Mouse (Mus musculus) urinary bladder, postnatal 14 days (tissue): Measurements from ENCODE around the gene Tab2.
A peak's percentile ranks its signal among the peaks of the same experiment; 100 is the strongest.

Experiments
- DNase-seq: peaks from one replicate; pipeline ENCODE4 v3.0.0; 2021; ENCODE audit warnings: low spot score

The Tab2 gene

GRCm38 (mm10) chr10:7956228-7957001 is at the start of gene Tab2:
TSS of gene Tab2 (minus strand) at chr10:7956230.
- DNase-seq, result peak; percentile 92

GRCm38 (mm10) chr10:7992258-7992919 is 36.4 kb upstream of the Tab2 start:
- DNase-seq, result no peak

GRCm38 (mm10) chr10:7991596-7991995 is 35.6 kb upstream of the Tab2 start:
- no peak for DNase-seq

GRCm38 (mm10) chr10:7987521-7987920 is 31.5 kb upstream of the Tab2 start:
- DNase-seq, result no peak

- DNase-seq, result no peak
Observed at GRCm38 (mm10) chr10:7976462-7976861, 20.4 kb upstream of the Tab2 start.

- DNase-seq, result no peak
Observed at GRCm38 (mm10) chr10:7968747-7969280, 12.8 kb upstream of the Tab2 start.

- no peak for DNase-seq
Observed at GRCm38 (mm10) chr10:7967096-7967495, 11.1 kb upstream of the Tab2 start.

GRCm38 (mm10) chr10:7959073-7959472 is 3.0 kb upstream of the Tab2 start:
- DNase-seq, result no peak

GRCm38 (mm10) chr10:7955634-7956121 is 352 bp downstream of the Tab2 start:
- peak; percentile 43 for DNase-seq

GRCm38 (mm10) chr10:7954989-7955633 is 919 bp downstream of the Tab2 start:
- DNase-seq, result peak; percentile 33

- DNase-seq, result no peak
Observed at GRCm38 (mm10) chr10:7954627-7954988, 1.4 kb downstream of the Tab2 start.

- DNase-seq, result no peak
Observed at GRCm38 (mm10) chr10:7943006-7943405, 13.0 kb downstream of the Tab2 start.

- DNase-seq, result no peak
Observed at GRCm38 (mm10) chr10:7936556-7937192, 19.4 kb downstream of the Tab2 start.

- DNase-seq, result no peak
Observed at GRCm38 (mm10) chr10:7932958-7933357, 23.1 kb downstream of the Tab2 start.

- no peak for DNase-seq
Observed at GRCm38 (mm10) chr10:7928996-7929395, 27.0 kb downstream of the Tab2 start.

GRCm38 (mm10) chr10:7925481-7925880 is 30.5 kb downstream of the Tab2 start:
- DNase-seq, result no peak

- DNase-seq, result no peak
Observed at GRCm38 (mm10) chr10:7923433-7923832, 32.6 kb downstream of the Tab2 start.

- no peak for DNase-seq
Observed at GRCm38 (mm10) chr10:7911268-7911667, 44.8 kb downstream of the Tab2 start.

- DNase-seq, result no peak
Observed at GRCm38 (mm10) chr10:7907151-7907550, 48.9 kb downstream of the Tab2 start.

- no peak for DNase-seq
Observed at GRCm38 (mm10) chr10:7904157-7904556, 51.9 kb downstream of the Tab2 start.

GRCm38 (mm10) chr10:7900719-7901627 is 55.1 kb downstream of the Tab2 start:
- DNase-seq, result no peak
